Mouse (Mus musculus): ENCODE measurements around the gene Zglp1. TPM values are rescaled to one million over a fixed set of nuclear protein-coding genes. Genes with fewer than 3 reads are reported as not detected.
A peak's percentile ranks its signal among the peaks of the same experiment; 100 is the strongest.

Gene Zglp1
- polyA plus RNA-seq, 1 experiment from 2014 or later: not detected

- H3K9ac ChIP-seq: no peak overlapping the region
- no peak overlapping the region for H3K27ac ChIP-seq
These were observed 34.4 kb downstream of the Zglp1 start for GRCm38 (mm10) chr9:21032491-21032890.

GRCm38 (mm10) chr9:21031896-21032351, 35.0 kb downstream of the Zglp1 start, which contains the start of gene Icam5:
Gene Icam5 (plus strand): TSS chr9:21032073.
- H3K27ac ChIP-seq: peak within 1 kb of the TSS; percentile 40
- under 1% methylated on average over 35 of the region's 35 CpGs for WGBS
- peak within 1 kb of the TSS; percentile 99 for H3K4me2 ChIP-seq
- no peak for ATAC-seq (ENCODE audit: insufficient number of reproducible peaks, low FRiP score, low TSS enrichment, low read depth)
- peaks cover 86% of the 10 kb centered on the region for H3K27me3 ChIP-seq
- peaks cover 63% of the 10 kb centered on the region for H3K4me1 ChIP-seq
- H3K9me3 ChIP-seq: no peaks in the 10 kb centered on the region
- H3K9ac ChIP-seq: peak within 1 kb of the TSS; percentile 31; the same call in 1 of the 2 replicates
- peak within 1 kb of the TSS; percentile 54 for H3K4me3 ChIP-seq
- H3K36me3 ChIP-seq: peaks cover 6% of the 10 kb centered on the region; the same call in 1 of the 2 replicates

More at GRCm38 (mm10) chr9:21032491-21032890, 34.4 kb downstream of the Zglp1 start:
- Histone ChIP-seq H3K36me3 (0 out of 2 replicates have a peak, but pooled peaks cover 1% of the 10 kb centered on the region), H3K4me2 (peak overlapping the region; percentile 99), H3K27me3 (peaks cover 88% of the 10 kb centered on the region), H3K4me1 (peaks cover 68% of the 10 kb centered on the region), H3K4me3 (peak overlapping the region; percentile 54), H3K9me3 (no peaks in the 10 kb centered on the region)
- ATAC-seq (ENCODE audit: insufficient number of reproducible peaks, low FRiP score, low TSS enrichment, low read depth): no peak
- WGBS: 5% methylated on average over 7 of the region's 7 CpGs

GRCm38 (mm10) chr9:21031251-21031895, 35.5 kb downstream of the Zglp1 start:
- ATAC-seq (ENCODE audit: insufficient number of reproducible peaks, low FRiP score, low TSS enrichment, low read depth): peak; percentile 3; the same call in 1 of the 2 replicates
- Histone ChIP-seq H3K9me3 (no peaks in the 10 kb centered on the region), H3K4me1 (peaks cover 57% of the 10 kb centered on the region), H3K9ac (0 out of 2 replicates have a peak overlapping the region, but pooled peaks have one; percentile 2), H3K4me3 (peak overlapping the region; percentile 54), H3K4me2 (peak overlapping the region; percentile 98), H3K27ac (peak overlapping the region; percentile 40), H3K27me3 (peaks cover 80% of the 10 kb centered on the region), H3K36me3 (peaks cover 11% of the 10 kb centered on the region; the same call in 1 of the 2 replicates)
- under 1% methylated on average over 36 of the region's 36 CpGs for WGBS

- H3K27ac ChIP-seq: peak overlapping the region; percentile 40
- H3K9ac ChIP-seq: 0 out of 2 replicates have a peak overlapping the region, but pooled peaks have one; percentile 2
- 2% methylated on average over 13 of the region's 13 CpGs for WGBS
- ATAC-seq (ENCODE audit: insufficient number of reproducible peaks, low FRiP score, low TSS enrichment, low read depth): peak; percentile 53; the same call in 1 of the 2 replicates
- peaks cover 11% of the 10 kb centered on the region; the same call in 1 of the 2 replicates for H3K36me3 ChIP-seq
- peak overlapping the region; percentile 54 for H3K4me3 ChIP-seq
- H3K27me3 ChIP-seq: peaks cover 74% of the 10 kb centered on the region
- peak overlapping the region; percentile 98 for H3K4me2 ChIP-seq
- H3K9me3 ChIP-seq: no peaks in the 10 kb centered on the region
- peaks cover 53% of the 10 kb centered on the region for H3K4me1 ChIP-seq
These were observed 36.1 kb downstream of the Zglp1 start for GRCm38 (mm10) chr9:21030781-21031250.

GRCm38 (mm10) chr9:21030055-21030600, 36.8 kb downstream of the Zglp1 start:
- H3K36me3 ChIP-seq: peaks cover 11% of the 10 kb centered on the region; the same call in 1 of the 2 replicates
- ATAC-seq (ENCODE audit: insufficient number of reproducible peaks, low FRiP score, low TSS enrichment, low read depth): no peak
- peaks cover 68% of the 10 kb centered on the region for H3K27me3 ChIP-seq
- H3K4me1 ChIP-seq: peaks cover 50% of the 10 kb centered on the region
- no peak overlapping the region for H3K9ac ChIP-seq
- no peak overlapping the region for H3K27ac ChIP-seq
- H3K9me3 ChIP-seq: no peaks in the 10 kb centered on the region
- H3K4me3 ChIP-seq: peak overlapping the region; percentile 54
- H3K4me2 ChIP-seq: peak overlapping the region; percentile 98
- WGBS: 23% methylated on average over 22 of the region's 22 CpGs

- no peak for ATAC-seq (ENCODE audit: insufficient number of reproducible peaks, low FRiP score, low TSS enrichment, low read depth)
- Histone ChIP-seq H3K4me3 (peak within 1 kb of the TSS; percentile 54), H3K4me2 (peak within 1 kb of the TSS; percentile 98), H3K9me3 (no peaks in the 10 kb centered on the region), H3K27ac (no peak within 1 kb of the TSS), H3K4me1 (peaks cover 45% of the 10 kb centered on the region), H3K36me3 (peaks cover 11% of the 10 kb centered on the region; the same call in 1 of the 2 replicates), H3K27me3 (peaks cover 61% of the 10 kb centered on the region), H3K9ac (0 out of 2 replicates have a peak within 1 kb of the TSS, but pooled peaks have one; percentile 14)
- WGBS: 3% methylated on average over 37 of the region's 37 CpGs
These were observed 37.4 kb downstream of the Zglp1 start, which contains the start of gene Icam4 for GRCm38 (mm10) chr9:21029291-21030054. Gene Icam4 (plus strand): TSS chr9:21029373.

GRCm38 (mm10) chr9:21028560-21029110, 38.3 kb downstream of the Zglp1 start:
- Histone ChIP-seq H3K4me2 (no peak overlapping the region), H3K9ac (no peak overlapping the region), H3K36me3 (peaks cover 11% of the 10 kb centered on the region; the same call in 1 of the 2 replicates), H3K9me3 (no peaks in the 10 kb centered on the region), H3K4me3 (no peak overlapping the region), H3K4me1 (peaks cover 44% of the 10 kb centered on the region), H3K27ac (no peak overlapping the region), H3K27me3 (peaks cover 54% of the 10 kb centered on the region)
- WGBS: 50% methylated on average over 6 of the region's 6 CpGs
- no peak for ATAC-seq (ENCODE audit: insufficient number of reproducible peaks, low FRiP score, low TSS enrichment, low read depth)

- Histone ChIP-seq H3K4me3 (no peak overlapping the region), H3K4me1 (peaks cover 37% of the 10 kb centered on the region), H3K27ac (no peak overlapping the region), H3K9ac (no peak overlapping the region), H3K27me3 (peaks cover 46% of the 10 kb centered on the region), H3K4me2 (no peak overlapping the region), H3K9me3 (no peaks in the 10 kb centered on the region), H3K36me3 (peaks cover 11% of the 10 kb centered on the region; the same call in 1 of the 2 replicates)
- 37% methylated on average over 8 of the region's 8 CpGs for WGBS
- no peak for ATAC-seq (ENCODE audit: insufficient number of reproducible peaks, low FRiP score, low TSS enrichment, low read depth)
These were observed 39.1 kb downstream of the Zglp1 start for GRCm38 (mm10) chr9:21027774-21028290.

GRCm38 (mm10) chr9:21026849-21027248, 40.0 kb downstream of the Zglp1 start:
- Histone ChIP-seq H3K27me3 (peaks cover 37% of the 10 kb centered on the region), H3K4me3 (no peak overlapping the region), H3K36me3 (peaks cover 11% of the 10 kb centered on the region; the same call in 1 of the 2 replicates), H3K9me3 (no peaks in the 10 kb centered on the region), H3K9ac (no peak overlapping the region), H3K27ac (no peak overlapping the region), H3K4me1 (peaks cover 27% of the 10 kb centered on the region), H3K4me2 (no peak overlapping the region)
- ATAC-seq (ENCODE audit: insufficient number of reproducible peaks, low FRiP score, low TSS enrichment, low read depth): no peak
- 81% methylated on average over 12 of the region's 12 CpGs for WGBS

- Histone ChIP-seq H3K9me3 (no peaks in the 10 kb centered on the region), H3K36me3 (peaks cover 13% of the 10 kb centered on the region; the same call in 1 of the 2 replicates), H3K4me1 (peaks cover 13% of the 10 kb centered on the region), H3K9ac (no peak overlapping the region), H3K27ac (no peak overlapping the region), H3K27me3 (peaks cover 26% of the 10 kb centered on the region), H3K4me2 (no peak overlapping the region), H3K4me3 (no peak overlapping the region)
- 65% methylated on average over 19 of the region's 19 CpGs for WGBS
- ATAC-seq (ENCODE audit: insufficient number of reproducible peaks, low FRiP score, low TSS enrichment, low read depth): no peak
These were observed 41.6 kb downstream of the Zglp1 start for GRCm38 (mm10) chr9:21025258-21025810.

Data from limb, embryonic 15.5 days (tissue).